Mouse (Mus musculus) embryonic facial prominence, embryonic 11.5 days (tissue): ENCODE measurements around the gene Pcna. TPM values are rescaled to one million over a fixed set of nuclear protein-coding genes. Genes with fewer than 3 reads are reported as not detected.

Source experiments
- ATAC-seq: fragments of 200-750 bp; cut with Nextera tagmentation; replicated peaks from 2 replicates; pipeline ENCODE4 v1.8.0; 2017; ENCODE audit warnings: low read depth; ENCODE audit not compliant: insufficient number of reproducible peaks, low FRiP score, low TSS enrichment
- DNase-seq: peaks from one replicate; pipeline ENCODE4 v3.0.0-alpha.2; 2015; ENCODE audit warnings: low spot score
- H3K27ac ChIP-seq: fragments of 300-500 bp; sonication (generic); replicated peaks from 2 replicates; pipeline ENCODE4 v1.5.1; 2014; ENCODE audit warnings: mild to moderate bottlenecking, low read depth, low read length, control low read depth
- H3K27me3 ChIP-seq: fragments of 300-500 bp; sonication (generic); 2 replicates; pipeline ENCODE4 v1.6.1; 2014; ENCODE audit warnings: mild to moderate bottlenecking, low read length, moderate library complexity, mixed read lengths; ENCODE audit not compliant: control insufficient read depth, insufficient read depth
- H3K36me3 ChIP-seq: fragments of 300-500 bp; sonication (generic); replicated peaks from 2 replicates; pipeline ENCODE4 v1.6.1; 2014; ENCODE audit warnings: low read depth, mild to moderate bottlenecking, low read length, moderate library complexity, mixed read lengths; ENCODE audit not compliant: control insufficient read depth, insufficient read depth
- H3K4me1 ChIP-seq: fragments of 300-500 bp; sonication (generic); 2 replicates; pipeline ENCODE4 v1.6.1; 2014; ENCODE audit warnings: low read length, mixed read lengths; ENCODE audit not compliant: control insufficient read depth, insufficient read depth
- H3K4me2 ChIP-seq: fragments of 300-500 bp; sonication (generic); 2 replicates; pipeline ENCODE4 v1.6.1; 2014; ENCODE audit warnings: low read depth, mild to moderate bottlenecking, control low read depth, low read length, moderate library complexity
- H3K4me3 ChIP-seq: fragments of 300-500 bp; sonication (generic); 2 replicates; pipeline ENCODE4 v1.5.1; 2014; ENCODE audit warnings: low read depth, low read length, control low read depth
- H3K9ac ChIP-seq: fragments of 300-500 bp; sonication (generic); replicated peaks from 2 replicates; pipeline ENCODE4 v1.6.1; 2014; ENCODE audit warnings: mild to moderate bottlenecking, control low read depth, low read length
- H3K9me3 ChIP-seq: fragments of 300-500 bp; sonication (generic); replicated peaks from 2 replicates; pipeline ENCODE4 v1.6.1; 2016; ENCODE audit warnings: mild to moderate bottlenecking, low read length, inconsistent platforms, mixed read lengths; ENCODE audit not compliant: control insufficient read depth
- WGBS: fragments of 180-500 bp; shearing (Covaris S2); extraction: QIAGEN DNeasy Blood & Tissue Kit; methylation state at CpG from one replicate; pipeline ENCODE4 v1.1.7; 2014; 5-methylcytosine and 5-hydroxymethylcytosine counted together
- polyA plus RNA-seq: library from polyadenylated mRNA; unstranded; fragments of >200 nt; fragmentation: Nextera tagmentation; extraction: Ambion mirVana; gene quantifications from 2 replicates; pipeline ENCODE4 v1.2.1, GENCODE M21; 2014

The Pcna gene
- polyA plus RNA-seq, 1 experiment from 2014 or later: 425 TPM

- no peak overlapping the region for H3K9ac ChIP-seq
- DNase-seq: no peak
- no peaks in the 10 kb centered on the region for H3K4me1 ChIP-seq
- no peak overlapping the region for H3K4me3 ChIP-seq
- H3K9me3 ChIP-seq: no peaks in the 10 kb centered on the region
- no peaks in the 10 kb centered on the region for H3K36me3 ChIP-seq
- H3K4me2 ChIP-seq: no peak overlapping the region
- WGBS: 88% methylated on average over 8 of the region's 8 CpGs
- H3K27me3 ChIP-seq: no peaks in the 10 kb centered on the region
- ATAC-seq: no peak
- no peak overlapping the region for H3K27ac ChIP-seq
Observed at GRCm38 (mm10) chr2:132208246-132208881, 44.8 kb downstream of the Pcna start.

DNA sequence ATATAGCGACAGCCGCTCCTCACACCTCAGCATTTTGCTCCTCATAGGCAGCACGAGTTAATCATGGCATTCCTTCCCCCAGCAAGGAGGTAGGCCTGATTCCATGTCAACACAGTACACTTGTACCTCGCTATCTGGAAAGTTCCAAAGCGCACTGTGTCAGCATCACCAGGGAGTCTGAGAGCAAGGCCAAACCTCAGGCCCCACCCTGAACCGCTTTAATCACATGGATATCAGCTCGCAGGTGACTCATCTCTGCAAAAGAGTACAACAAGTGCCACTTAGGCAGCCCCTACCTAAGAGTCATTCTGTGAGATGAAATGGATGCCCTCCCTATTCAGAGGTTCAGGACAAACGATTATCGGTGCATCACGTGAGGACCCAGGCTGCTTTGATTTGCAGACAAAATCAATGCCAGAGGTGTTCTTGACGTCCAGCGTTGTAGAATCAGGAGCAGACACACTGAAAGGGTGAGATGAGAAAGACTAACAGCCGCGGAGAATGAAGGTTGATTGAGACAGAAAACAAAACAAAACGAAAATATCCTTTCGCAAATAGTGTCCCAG lies 46.7 kb downstream of the Pcna start:
- Histone ChIP-seq H3K36me3 (no peaks in the 10 kb centered on the region), H3K4me2 (no peak overlapping the region), H3K27ac (no peak overlapping the region), H3K9ac (no peak overlapping the region), H3K27me3 (no peaks in the 10 kb centered on the region), H3K9me3 (no peaks in the 10 kb centered on the region), H3K4me3 (no peak overlapping the region), H3K4me1 (no peaks in the 10 kb centered on the region)
- WGBS: 85% methylated on average over 16 of the region's 16 CpGs
- ATAC-seq (no peak), DNase-seq (no peak)

- H3K36me3 ChIP-seq: no peaks in the 10 kb centered on the region
- no peaks in the 10 kb centered on the region for H3K4me1 ChIP-seq
- H3K9me3 ChIP-seq: no peaks in the 10 kb centered on the region
- no peak for DNase-seq
- no peak overlapping the region for H3K27ac ChIP-seq
- no peak overlapping the region for H3K4me3 ChIP-seq
- H3K27me3 ChIP-seq: no peaks in the 10 kb centered on the region
- no peak overlapping the region for H3K4me2 ChIP-seq
- 83% methylated on average over 4 of the region's 4 CpGs for WGBS
- ATAC-seq: no peak
- H3K9ac ChIP-seq: no peak overlapping the region
Observed at GRCm38 (mm10) chr2:132205549-132205948, 47.6 kb downstream of the Pcna start.

DNA sequence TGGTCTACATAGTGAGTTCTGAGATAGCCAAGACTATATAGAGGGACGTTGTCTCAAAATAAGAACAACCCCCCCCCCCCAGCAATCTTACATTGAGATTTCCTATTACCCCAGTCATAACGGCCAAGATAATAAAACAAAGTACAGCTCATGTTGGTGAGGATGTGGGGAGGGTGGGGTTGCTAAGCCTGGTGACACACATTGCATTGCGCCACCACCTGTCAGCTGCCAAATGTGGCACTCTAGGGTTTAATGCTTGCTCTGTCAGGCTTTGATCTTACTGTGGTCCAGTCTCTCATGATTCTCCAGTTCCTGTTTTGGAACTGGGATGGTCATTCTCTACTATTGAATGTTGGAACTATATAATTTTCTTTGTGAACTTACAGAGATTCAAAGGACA lies 49.3 kb downstream of the Pcna start:
- WGBS: 90% methylated on average over 3 of the region's 3 CpGs
- no peak for DNase-seq
- no peak overlapping the region for H3K27ac ChIP-seq
- H3K4me3 ChIP-seq: no peak overlapping the region
- H3K9me3 ChIP-seq: no peaks in the 10 kb centered on the region
- no peak for ATAC-seq
- no peaks in the 10 kb centered on the region for H3K4me1 ChIP-seq
- H3K27me3 ChIP-seq: no peaks in the 10 kb centered on the region
- H3K36me3 ChIP-seq: no peaks in the 10 kb centered on the region
- no peak overlapping the region for H3K4me2 ChIP-seq
- no peak overlapping the region for H3K9ac ChIP-seq

GRCm38 (mm10) chr2:132203186-132203585 lies 49.9 kb downstream of the Pcna start:
- no peaks in the 10 kb centered on the region for H3K4me1 ChIP-seq
- 78% methylated on average over 3 of the region's 3 CpGs for WGBS
- DNase-seq (no peak), ATAC-seq (no peak)
- H3K27ac ChIP-seq: no peak overlapping the region
- H3K9ac ChIP-seq: no peak overlapping the region
- no peak overlapping the region for H3K4me3 ChIP-seq
- no peaks in the 10 kb centered on the region for H3K9me3 ChIP-seq
- H3K36me3 ChIP-seq: no peaks in the 10 kb centered on the region
- no peak overlapping the region for H3K4me2 ChIP-seq
- no peaks in the 10 kb centered on the region for H3K27me3 ChIP-seq

Other genes starting within 250 kb of the Pcna start
- 9.5 and 10.3 TPM in 2 replicates for gene Rassf2, start 223.1 kb downstream of the Pcna start, polyA plus RNA-seq
- gene Slc23a2, start 108.2 kb downstream of the Pcna start, polyA plus RNA-seq: 7.7 and 12.0 TPM in 2 replicates
- gene Tmem230, start 5.5 kb downstream of the Pcna start, polyA plus RNA-seq: 51.3 and 56.4 TPM in 2 replicates
- 32.2 and 33.2 TPM in 2 replicates for gene Cds2, start 9.8 kb upstream of the Pcna start, polyA plus RNA-seq
- gene Prokr2, start 132.1 kb upstream of the Pcna start, polyA plus RNA-seq: 2.6 and 4.3 TPM in 2 replicates